ENCODE assay signal across 10 mouse cellular contexts in the genomic region with DNA sequence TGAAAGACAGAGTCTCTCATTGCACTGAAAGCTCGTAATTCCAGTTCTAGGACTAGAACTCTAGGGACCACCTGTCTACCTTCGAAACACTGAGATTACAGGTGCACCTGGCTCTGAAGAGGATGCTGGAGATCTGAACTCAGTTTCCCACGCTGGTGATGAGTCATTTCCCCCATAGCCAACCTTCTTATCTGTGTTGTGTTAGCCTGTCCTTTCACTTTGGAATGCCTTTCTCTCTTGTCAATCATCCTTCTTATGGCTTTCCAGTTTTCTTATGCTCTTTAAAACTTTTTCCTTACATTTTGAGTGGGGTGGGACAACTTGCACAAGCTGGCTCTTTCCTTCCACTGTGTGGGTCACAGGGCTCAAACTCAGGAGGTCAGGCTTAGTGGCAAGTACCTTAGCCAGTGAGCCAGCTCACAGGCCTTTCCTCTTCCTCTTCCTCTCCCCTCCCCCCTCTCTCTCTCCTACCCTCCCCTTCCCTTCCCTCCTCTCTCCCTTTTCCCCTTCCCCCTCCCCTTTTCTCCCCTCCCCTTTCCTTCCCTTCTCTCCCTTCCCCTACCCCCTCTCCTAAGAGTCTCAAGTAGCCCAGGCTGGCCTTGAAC. TPM values are rescaled to one million over a fixed set of nuclear protein-coding genes. Genes with fewer than 3 reads are reported as not detected.
DNase-seq lines count a peak whose midpoint lies in the region; ATAC-seq lines count a peak whose summit lies in the region.
"Had no signal": no experiment of that assay in that cellular context is flagged by ENCODE, and none has a peak within 500 bp of the region (broad histone marks: within the 10 kb centered on the region; RNA-seq: fewer than 3 reads in every experiment).

No protein-coding gene starts in this region.

- no peak overlapping the region for H3K27ac ChIP-seq in limb, embryonic 15.5 days
- H3K27ac ChIP-seq in stomach, embryonic 15.5 days: no peak overlapping the region

- H3K27me3 ChIP-seq in limb, embryonic 15.5 days: no peaks in the 10 kb centered on the region
- H3K27me3 ChIP-seq in stomach, embryonic 15.5 days (replicated peaks): no peaks in the 10 kb centered on the region

- no peak overlapping the region for H3K9ac ChIP-seq in limb, embryonic 15.5 days
- H3K9ac ChIP-seq in stomach, embryonic 15.5 days: no peak overlapping the region

- H3K4me3 ChIP-seq in limb, embryonic 15.5 days: peak overlapping the region; percentile 58
- no peak overlapping the region for H3K4me3 ChIP-seq in stomach, embryonic 15.5 days (replicated peaks)

- H3K4me1 ChIP-seq in limb, embryonic 15.5 days: peaks cover 16% of the 10 kb centered on the region
- peaks cover 8% of the 10 kb centered on the region; the same call in 1 of the 2 replicates for H3K4me1 ChIP-seq in stomach, embryonic 15.5 days

- no peak for ATAC-seq in CD4-positive, CD25-positive, alpha-beta regulatory T cell, adult 4 months
- ATAC-seq in limb, embryonic 15.5 days (ENCODE audit: insufficient number of reproducible peaks, low FRiP score, low TSS enrichment, low read depth): no peak
- no peak for ATAC-seq in stomach, embryonic 15.5 days (ENCODE audit: insufficient read depth, low FRiP score, low read depth)

- WGBS in limb, embryonic 15.5 days: 86% methylated on average over 3 of the region's 3 CpGs
- WGBS in stomach, embryonic 15.5 days: 65% methylated on average over 3 of the region's 3 CpGs

- peaks cover 40% of the 10 kb centered on the region for H3K36me3 ChIP-seq in limb, embryonic 15.5 days
- peaks cover 11% of the 10 kb centered on the region; the same call in 1 of the 2 replicates for H3K36me3 ChIP-seq in stomach, embryonic 15.5 days

- no peaks in the 10 kb centered on the region for H3K9me3 ChIP-seq in limb, embryonic 15.5 days
- no peaks in the 10 kb centered on the region for H3K9me3 ChIP-seq in stomach, embryonic 15.5 days

- peak overlapping the region; percentile 74 for H3K4me2 ChIP-seq in limb, embryonic 15.5 days
- peak overlapping the region; percentile 84; the same call in 1 of the 2 replicates for H3K4me2 ChIP-seq in stomach, embryonic 15.5 days

- DNase-seq in CD4-positive, CD25-positive, alpha-beta regulatory T cell, adult 2 months (ENCODE audit: low read depth, low spot score): peak; percentile 28
- DNase-seq in retina, postnatal 1 day: peak; percentile 17
- DNase-seq in retina, embryonic 14.5 days (ENCODE audit: low spot score): no peak
- no peak for DNase-seq in layer of hippocampus, adult 9-11 months
- DNase-seq in frontal cortex, postnatal 14 days (ENCODE audit: low spot score in 2 of 2): no peak
- DNase-seq: gastrocnemius, adult 2 months had no signal

RNA-seq across cellular contexts. Expression of a gene that starts 1.2 kb away (rescaled TPM):
- 1 to 10 TPM; 4.8 to 10.0 TPM for polyA plus RNA-seq in CD4-positive, CD25-positive, alpha-beta regulatory T cell, adult 4 months (2017; shearing (Covaris generic))
- polyA plus RNA-seq in limb, embryonic 15.5 days (2015; fragmentation: Nextera tagmentation; extraction: Ambion mirVana): 30.5 and 36.1 TPM in 2 replicates
- 27.2 and 31.1 TPM in 2 replicates for polyA plus RNA-seq in stomach, embryonic 15.5 days (2015; fragmentation: Nextera tagmentation; extraction: Ambion mirVana)

RNA-seq across cellular contexts. Expression of a gene that starts 6.2 kb away (rescaled TPM):
- polyA plus RNA-seq in CD4-positive, CD25-positive, alpha-beta regulatory T cell, adult 4 months (2017; shearing (Covaris generic)): not detected
- 63.2 and 76.9 TPM in 2 replicates for polyA plus RNA-seq in limb, embryonic 15.5 days (2015; fragmentation: Nextera tagmentation; extraction: Ambion mirVana)
- polyA plus RNA-seq in stomach, embryonic 15.5 days (2015; fragmentation: Nextera tagmentation; extraction: Ambion mirVana): 38.3 and 38.6 TPM in 2 replicates

RNA-seq across cellular contexts. Expression of a gene that starts 7.5 kb away (rescaled TPM):
- not detected for polyA plus RNA-seq in CD4-positive, CD25-positive, alpha-beta regulatory T cell, adult 4 months (2017; shearing (Covaris generic))
- polyA plus RNA-seq in limb, embryonic 15.5 days (2015; fragmentation: Nextera tagmentation; extraction: Ambion mirVana): 0.11 TPM in 1 of 2 replicates, not detected in the other
- polyA plus RNA-seq in stomach, embryonic 15.5 days (2015; fragmentation: Nextera tagmentation; extraction: Ambion mirVana): 0.86 and 1.4 TPM in 2 replicates

RNA-seq across cellular contexts. Expression of a gene that starts 38.2 kb away (rescaled TPM):
- 10 to 100 TPM; 28.0 to 30.7 TPM for polyA plus RNA-seq in CD4-positive, CD25-positive, alpha-beta regulatory T cell, adult 4 months (2017; shearing (Covaris generic))
- 9.6 and 12.8 TPM in 2 replicates for polyA plus RNA-seq in limb, embryonic 15.5 days (2015; fragmentation: Nextera tagmentation; extraction: Ambion mirVana)
- 65.4 and 66.6 TPM in 2 replicates for polyA plus RNA-seq in stomach, embryonic 15.5 days (2015; fragmentation: Nextera tagmentation; extraction: Ambion mirVana)

RNA-seq across cellular contexts. Expression of a gene that starts 48.7 kb away (rescaled TPM):
- polyA plus RNA-seq in CD4-positive, CD25-positive, alpha-beta regulatory T cell, adult 4 months (2017; shearing (Covaris generic)): not detected
- 0.50 TPM in 1 of 2 replicates, not detected in the other for polyA plus RNA-seq in limb, embryonic 15.5 days (2015; fragmentation: Nextera tagmentation; extraction: Ambion mirVana)
- polyA plus RNA-seq in stomach, embryonic 15.5 days (2015; fragmentation: Nextera tagmentation; extraction: Ambion mirVana): 0.44 and 0.53 TPM in 2 replicates
- polyA plus RNA-seq: brain, embryonic 14.5 days had no signal

Comparison
In these comparisons a context has a peak if more than half of its experiments do, and no peak if none do; other contexts are left out.
1. DNase-seq: peak in CD4-positive, CD25-positive, alpha-beta regulatory T cell, adult 2 months (single experiment) and retina, postnatal 1 day (single experiment); none in retina, embryonic 14.5 days (single experiment), layer of hippocampus, adult 9-11 months (single experiment) and frontal cortex, postnatal 14 days (0 of 2).
2. RNA of a gene that starts 6.2 kb away (polyA plus RNA-seq): 63.2 to 76.9 TPM in limb, embryonic 15.5 days and 38.3 to 38.6 TPM in stomach, embryonic 15.5 days; not detected in CD4-positive, CD25-positive, alpha-beta regulatory T cell, adult 4 months; every median in the first group is over 10 times any median in the second.